Mouse (Mus musculus): ENCODE data around the gene Vmn1r114. TPM values are rescaled to one million over a fixed set of nuclear protein-coding genes. Genes with fewer than 3 reads are reported as not detected.

Vmn1r114 gene
- polyA plus RNA-seq (2017; shearing (Covaris generic)): not detected

GRCm38 (mm10) chr7:20812086-20812485 is at the start of gene Vmn1r114:
Vmn1r114 (minus strand) TSS chr7:20812186.

GRCm38 (mm10) chr7:20844885-20845284 is 32.9 kb upstream of the Vmn1r114 start, which contains the start of gene Vmn1r115:
Vmn1r115 (minus strand) TSS chr7:20844985.

GRCm38 (mm10) chr7:20786985-20787384 is 25.0 kb downstream of the Vmn1r114 start, which contains the start of gene Vmn1r113:
Vmn1r113 (plus strand) TSS chr7:20787285.

GRCm38 (mm10) chr7:20770885-20771284 is 41.1 kb downstream of the Vmn1r114 start, which contains the start of gene Vmn1r112:
Vmn1r112 (plus strand) TSS chr7:20771185.

Other genes with a start within 250 kb of the Vmn1r114 start
- not detected for gene Gm4141, start 235.9 kb downstream of the Vmn1r114 start, polyA plus RNA-seq (2017; shearing (Covaris generic))
- 1 to 10 TPM in 1 of 2 experiments, under 1 TPM in 1; 0.30 to 1.9 TPM for gene Gm4513, start 213.2 kb downstream of the Vmn1r114 start, polyA plus RNA-seq (2017; shearing (Covaris generic))
- 1 to 10 TPM in 1 of 2 experiments, not detected in 1; 2.2 TPM for gene Vmn1r107, start 143.3 kb downstream of the Vmn1r114 start, polyA plus RNA-seq (2017; shearing (Covaris generic))
- 1 to 10 TPM in 1 of 2 experiments, not detected in 1; 1.0 TPM for gene Vmn1r111, start 109.0 kb downstream of the Vmn1r114 start, polyA plus RNA-seq (2017; shearing (Covaris generic))
- gene Gm10668, start 81.6 kb downstream of the Vmn1r114 start, polyA plus RNA-seq (2017; shearing (Covaris generic)): not detected
- not detected for gene Vmn1r112, start 41.0 kb downstream of the Vmn1r114 start, polyA plus RNA-seq (2017; shearing (Covaris generic))
- gene Vmn1r113, start 24.9 kb downstream of the Vmn1r114 start, polyA plus RNA-seq (2017; shearing (Covaris generic)): not detected
- not detected for gene Vmn1r115, start 32.8 kb upstream of the Vmn1r114 start, polyA plus RNA-seq (2017; shearing (Covaris generic))
- not detected for gene Vmn1r116, start 60.1 kb upstream of the Vmn1r114 start, polyA plus RNA-seq (2017; shearing (Covaris generic))
- under 1 TPM in 1 of 2 experiments, not detected in 1; 0.18 TPM for gene Vmn1r117, start 71.9 kb upstream of the Vmn1r114 start, polyA plus RNA-seq (2017; shearing (Covaris generic))
- under 1 TPM in 1 of 2 experiments, not detected in 1; 0.49 TPM for gene Vmn1r118, start 100.2 kb upstream of the Vmn1r114 start, polyA plus RNA-seq (2017; shearing (Covaris generic))
- gene Vmn1r119, start 200.3 kb upstream of the Vmn1r114 start, polyA plus RNA-seq (2017; shearing (Covaris generic)): under 1 TPM in 1 of 2 experiments, not detected in 1; 0.36 TPM
- not detected for gene Vmn1r120, start 241.6 kb upstream of the Vmn1r114 start, polyA plus RNA-seq (2017; shearing (Covaris generic))

All from inflammation-experienced regulatory T-cells (primary cell).